Mouse (Mus musculus): ENCODE results near the gene Tha1. TPM values are rescaled to one million over a fixed set of nuclear protein-coding genes. Genes with fewer than 3 reads are reported as not detected.

Gene Tha1
- polyA plus RNA-seq, 1 experiment from 2014 or later: 6.6 TPM

- peak overlapping the region; percentile 55 for H3K9ac ChIP-seq (replicated peaks)
- H3K4me1 ChIP-seq (ENCODE audit: insufficient read depth): peaks cover 70% of the 10 kb centered on the region
- WGBS (ENCODE audit: insufficient replicate concordance): 18% methylated on average over 28 of the region's 28 CpGs
- peak overlapping the region; percentile 98 for H3K27ac ChIP-seq (ENCODE audit: low read depth)
- no peaks in the 10 kb centered on the region for H3K27me3 ChIP-seq (ENCODE audit: insufficient read depth, low read length)
- H3K4me2 ChIP-seq (ENCODE audit: low read depth, low read length): peak overlapping the region; percentile 94
- DNase-seq (peak; percentile 95), ATAC-seq (peak; percentile 49)
- no peaks in the 10 kb centered on the region for H3K36me3 ChIP-seq (replicated peaks; ENCODE audit: insufficient read depth, low read length)
- peak overlapping the region; percentile 42 for H3K4me3 ChIP-seq (ENCODE audit: low read depth, low read length)
- peak; percentile 97 for TF ChIP-seq CTCF (IDR thresholded peaks at IDR 0.05; ENCODE audit: low read depth)
- 0 out of 2 replicates have a peak, but pooled peaks have one; percentile 28 for TF ChIP-seq EP300 (IDR thresholded peaks at IDR 0.05; ENCODE audit: low read depth)
- H3K9me3 ChIP-seq (ENCODE audit: low read length): no peaks in the 10 kb centered on the region
Measured at GRCm38 (mm10) chr11:117832086-117832969, 41.0 kb downstream of the Tha1 start.

GRCm38 (mm10) chr11:117830401-117830800 lies 42.9 kb downstream of the Tha1 start:
- Histone ChIP-seq H3K4me2 (ENCODE audit: low read depth, low read length) (peak overlapping the region; percentile 94), H3K36me3 (replicated peaks; ENCODE audit: insufficient read depth, low read length) (no peaks in the 10 kb centered on the region), H3K27me3 (ENCODE audit: insufficient read depth, low read length) (no peaks in the 10 kb centered on the region), H3K4me1 (ENCODE audit: insufficient read depth) (peaks cover 73% of the 10 kb centered on the region), H3K27ac (ENCODE audit: low read depth) (peak overlapping the region; percentile 98), H3K9me3 (ENCODE audit: low read length) (no peaks in the 10 kb centered on the region), H3K9ac (replicated peaks) (peak overlapping the region; percentile 91), H3K4me3 (ENCODE audit: low read depth, low read length) (peak overlapping the region; percentile 22)
- TF ChIP-seq CTCF (IDR thresholded peaks at IDR 0.05; ENCODE audit: low read depth) (peak; percentile 28; the same call in 1 of the 2 replicates), EP300 (IDR thresholded peaks at IDR 0.05; ENCODE audit: low read depth) (peak; percentile 96)
- peak; percentile 65 for ATAC-seq
- DNase-seq: peak; percentile 90
- 24% methylated on average over 9 of the region's 9 CpGs for WGBS (ENCODE audit: insufficient replicate concordance)

- no peaks in the 10 kb centered on the region for H3K9me3 ChIP-seq (ENCODE audit: low read length)
- H3K27me3 ChIP-seq (ENCODE audit: insufficient read depth, low read length): no peaks in the 10 kb centered on the region
- 46% methylated on average over 2 of the region's 2 CpGs for WGBS (ENCODE audit: insufficient replicate concordance)
- H3K9ac ChIP-seq (replicated peaks): peak overlapping the region; percentile 91
- peak overlapping the region; percentile 94 for H3K4me2 ChIP-seq (ENCODE audit: low read depth, low read length)
- no peak for TF ChIP-seq CTCF (IDR thresholded peaks at IDR 0.05; ENCODE audit: low read depth)
- TF ChIP-seq EP300 (IDR thresholded peaks at IDR 0.05; ENCODE audit: low read depth): no peak
- ATAC-seq: peak; percentile 5; the same call in 1 of the 2 replicates
- H3K4me1 ChIP-seq (ENCODE audit: insufficient read depth): peaks cover 75% of the 10 kb centered on the region
- DNase-seq: peak; percentile 65
- H3K36me3 ChIP-seq (replicated peaks; ENCODE audit: insufficient read depth, low read length): no peaks in the 10 kb centered on the region
- no peak overlapping the region for H3K4me3 ChIP-seq (ENCODE audit: low read depth, low read length)
- peak overlapping the region; percentile 98 for H3K27ac ChIP-seq (ENCODE audit: low read depth)
Measured at GRCm38 (mm10) chr11:117829671-117830215, 43.5 kb downstream of the Tha1 start.

GRCm38 (mm10) chr11:117828888-117829604 lies 44.2 kb downstream of the Tha1 start:
- no peaks in the 10 kb centered on the region for H3K9me3 ChIP-seq (ENCODE audit: low read length)
- ATAC-seq (peak; percentile 20), DNase-seq (peak; percentile 60)
- peak overlapping the region; percentile 94 for H3K4me2 ChIP-seq (ENCODE audit: low read depth, low read length)
- H3K4me1 ChIP-seq (ENCODE audit: insufficient read depth): peaks cover 79% of the 10 kb centered on the region
- H3K4me3 ChIP-seq (ENCODE audit: low read depth, low read length): no peak overlapping the region
- no peaks in the 10 kb centered on the region for H3K27me3 ChIP-seq (ENCODE audit: insufficient read depth, low read length)
- TF ChIP-seq EP300 (IDR thresholded peaks at IDR 0.05; ENCODE audit: low read depth): peak; percentile 50; the same call in 1 of the 2 replicates
- no peak for TF ChIP-seq CTCF (IDR thresholded peaks at IDR 0.05; ENCODE audit: low read depth)
- 22% methylated on average over 9 of the region's 9 CpGs for WGBS (ENCODE audit: insufficient replicate concordance)
- H3K27ac ChIP-seq (ENCODE audit: low read depth): peak overlapping the region; percentile 98
- H3K36me3 ChIP-seq (replicated peaks; ENCODE audit: insufficient read depth, low read length): 0 out of 2 replicates have a peak, but pooled peaks cover 3% of the 10 kb centered on the region
- H3K9ac ChIP-seq (replicated peaks): peak overlapping the region; percentile 91

- ATAC-seq (no peak), DNase-seq (peak; percentile 82)
- peak overlapping the region; percentile 94 for H3K4me2 ChIP-seq (ENCODE audit: low read depth, low read length)
- no peak for TF ChIP-seq CTCF (IDR thresholded peaks at IDR 0.05; ENCODE audit: low read depth)
- TF ChIP-seq EP300 (IDR thresholded peaks at IDR 0.05; ENCODE audit: low read depth): no peak; the same call in 1 of the 2 replicates
- peak overlapping the region; percentile 91 for H3K9ac ChIP-seq (replicated peaks)
- peaks cover 6% of the 10 kb centered on the region for H3K36me3 ChIP-seq (replicated peaks; ENCODE audit: insufficient read depth, low read length)
- no peaks in the 10 kb centered on the region for H3K9me3 ChIP-seq (ENCODE audit: low read length)
- peaks cover 87% of the 10 kb centered on the region for H3K4me1 ChIP-seq (ENCODE audit: insufficient read depth)
- H3K27ac ChIP-seq (ENCODE audit: low read depth): peak overlapping the region; percentile 98
- 39% methylated on average over 18 of the region's 18 CpGs for WGBS (ENCODE audit: insufficient replicate concordance)
- no peaks in the 10 kb centered on the region for H3K27me3 ChIP-seq (ENCODE audit: insufficient read depth, low read length)
- peak overlapping the region; percentile 79 for H3K4me3 ChIP-seq (ENCODE audit: low read depth, low read length)
Measured at GRCm38 (mm10) chr11:117828149-117828887, 45.0 kb downstream of the Tha1 start.

Data from liver, postnatal 0 days (tissue).